Mouse (Mus musculus): ENCODE data around the gene Tsc22d2. TPM values are rescaled to one million over a fixed set of nuclear protein-coding genes. Genes with fewer than 3 reads are reported as not detected.

Tsc22d2 gene
- polyA plus RNA-seq, 1 experiment from 2014 or later = 17.6 TPM

DNA sequence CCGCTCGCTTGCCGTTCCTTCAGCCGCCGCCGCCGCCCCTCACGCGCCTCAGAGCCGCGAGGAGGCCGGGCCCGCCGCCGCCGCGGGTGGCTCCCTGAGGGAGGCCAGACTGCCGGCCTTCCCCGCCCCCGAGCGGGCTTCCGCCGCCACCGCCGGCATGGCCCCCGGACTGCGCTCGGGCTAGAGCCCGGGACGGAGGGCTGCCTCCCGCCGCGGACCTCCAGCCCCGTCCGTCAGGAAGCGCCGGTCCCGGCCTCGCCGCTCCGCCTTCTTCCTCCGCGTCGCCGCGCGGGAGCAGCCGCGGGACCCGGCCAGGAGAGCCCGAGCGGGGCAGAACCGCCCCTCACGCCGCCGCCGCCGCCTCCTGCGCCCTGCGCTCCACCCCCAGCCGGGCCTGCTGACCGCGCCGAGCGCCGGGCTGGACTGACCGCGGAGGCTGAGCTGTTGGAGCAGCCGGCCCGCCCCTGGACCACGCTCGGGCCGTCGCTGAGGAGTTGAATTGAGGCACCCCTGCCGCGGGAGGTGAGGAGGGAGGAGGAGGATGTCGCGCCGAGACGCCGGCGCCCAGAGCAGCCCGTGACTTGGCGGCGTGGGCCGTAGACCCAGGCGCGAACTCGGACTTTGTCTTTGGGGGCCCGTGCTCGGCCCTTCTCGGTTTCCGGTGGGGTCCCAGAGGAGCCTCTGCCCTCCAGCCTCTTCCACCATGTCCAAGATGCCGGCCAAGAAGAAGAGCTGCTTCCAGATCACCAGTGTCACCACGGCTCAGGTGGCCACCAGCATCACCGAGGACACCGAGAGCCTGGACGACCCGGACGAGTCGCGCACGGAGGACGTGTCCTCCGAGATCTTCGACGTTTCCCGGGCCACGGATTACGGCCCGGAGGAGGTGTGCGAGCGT lies 720 bp downstream of the Tsc22d2 start:
- WGBS = under 1% methylated on average over 101 of the region's 113 CpGs
- Histone ChIP-seq H3K27me3 (ENCODE audit: insufficient read depth, low read length) (no peaks in the 10 kb centered on the region), H3K4me1 (ENCODE audit: insufficient read depth) (no peaks in the 10 kb centered on the region), H3K36me3 (ENCODE audit: insufficient read depth) (peaks cover 9% of the 10 kb centered on the region), H3K27ac (ENCODE audit: low read depth) (peak overlapping the region; percentile 100), H3K4me2 (peak overlapping the region; percentile 96), H3K9ac (peak overlapping the region; percentile 97), H3K4me3 (ENCODE audit: low read depth, low read length) (peak overlapping the region; percentile 96), H3K9me3 (ENCODE audit: low read depth, low read length) (no peaks in the 10 kb centered on the region)
- TF ChIP-seq CTCF (IDR thresholded peaks at IDR 0.05; ENCODE audit: low read depth) = no peak
- DNase-seq (peak; percentile 80), ATAC-seq (ENCODE audit: insufficient read depth) (peak; percentile 70)

GRCm38 (mm10) chr3:58415884-58416725 lies 1.6 kb downstream of the Tsc22d2 start:
- H3K9me3 ChIP-seq (ENCODE audit: low read depth, low read length) = no peaks in the 10 kb centered on the region
- H3K36me3 ChIP-seq (ENCODE audit: insufficient read depth) = peaks cover 9% of the 10 kb centered on the region
- H3K4me3 ChIP-seq (ENCODE audit: low read depth, low read length) = peak overlapping the region; percentile 96
- H3K9ac ChIP-seq = peak overlapping the region; percentile 97
- TF ChIP-seq CTCF (IDR thresholded peaks at IDR 0.05; ENCODE audit: low read depth) = peak; percentile 66
- H3K27me3 ChIP-seq (ENCODE audit: insufficient read depth, low read length) = no peaks in the 10 kb centered on the region
- ATAC-seq (ENCODE audit: insufficient read depth) (peak; percentile 82), DNase-seq (peak; percentile 92)
- under 1% methylated on average over 79 of the region's 85 CpGs for WGBS
- H3K27ac ChIP-seq (ENCODE audit: low read depth) = peak overlapping the region; percentile 100
- H3K4me2 ChIP-seq = peak overlapping the region; percentile 96
- no peaks in the 10 kb centered on the region for H3K4me1 ChIP-seq (ENCODE audit: insufficient read depth)

GRCm38 (mm10) chr3:58416726-58417437 lies 2.4 kb downstream of the Tsc22d2 start:
- ATAC-seq (ENCODE audit: insufficient read depth) (peak; percentile 50), DNase-seq (peak; percentile 62)
- WGBS = under 1% methylated on average over 39 of the region's 39 CpGs
- Histone ChIP-seq H3K4me1 (ENCODE audit: insufficient read depth) (no peaks in the 10 kb centered on the region), H3K4me2 (peak overlapping the region; percentile 96), H3K27ac (ENCODE audit: low read depth) (peak overlapping the region; percentile 100), H3K9ac (peak overlapping the region; percentile 97), H3K4me3 (ENCODE audit: low read depth, low read length) (peak overlapping the region; percentile 96), H3K27me3 (ENCODE audit: insufficient read depth, low read length) (no peaks in the 10 kb centered on the region), H3K9me3 (ENCODE audit: low read depth, low read length) (no peaks in the 10 kb centered on the region), H3K36me3 (ENCODE audit: insufficient read depth) (peaks cover 9% of the 10 kb centered on the region)
- 0 out of 2 replicates have a peak, but pooled peaks have one; percentile 4 for TF ChIP-seq CTCF (IDR thresholded peaks at IDR 0.05; ENCODE audit: low read depth)

DNA sequence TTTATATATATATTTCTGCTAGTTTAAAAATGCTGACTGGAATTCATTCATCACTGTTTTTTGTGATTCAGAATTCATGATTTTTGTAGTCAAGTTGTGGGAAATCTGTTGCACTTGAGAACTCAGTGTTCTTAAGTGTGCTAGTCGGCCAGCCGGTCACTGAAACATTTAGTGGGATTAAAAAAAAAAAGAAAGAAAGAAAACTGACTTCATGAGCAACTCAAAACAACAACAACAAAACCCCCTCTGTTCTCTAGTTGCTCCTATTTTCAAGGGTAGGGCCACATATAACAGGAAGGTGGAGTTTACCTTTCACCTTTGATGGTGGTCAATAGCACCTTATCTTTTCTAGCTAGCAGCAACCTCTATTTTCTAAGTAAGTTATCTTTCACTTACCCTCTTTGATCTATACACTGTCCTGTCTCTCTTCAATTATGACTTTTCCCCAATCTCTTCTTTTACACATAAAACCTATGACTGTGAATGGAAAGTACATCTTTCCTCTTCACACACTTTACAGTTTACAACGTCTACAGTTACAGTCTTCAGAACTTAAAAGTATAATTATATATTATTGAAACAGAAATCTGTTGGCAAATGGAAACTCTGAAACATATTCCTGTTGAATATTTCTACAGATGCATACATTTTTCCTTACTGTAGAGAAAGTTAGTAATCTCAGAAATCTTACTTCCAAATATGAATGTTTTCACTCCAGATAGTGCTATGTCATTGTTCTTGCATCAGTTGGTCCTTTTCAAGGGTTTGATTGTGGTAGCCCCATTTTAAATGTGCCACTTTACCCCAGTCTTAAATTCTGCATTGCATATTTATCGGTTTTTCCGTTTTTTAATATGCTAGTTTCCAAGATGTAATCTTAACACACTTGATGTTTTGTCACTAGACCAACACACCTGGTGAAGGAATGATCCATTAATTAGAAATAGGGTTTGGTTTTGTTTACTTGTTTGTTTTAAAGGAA lies 4.5 kb downstream of the Tsc22d2 start:
- 22% methylated on average over 5 of the region's 5 CpGs for WGBS
- H3K9me3 ChIP-seq (ENCODE audit: low read depth, low read length) = no peaks in the 10 kb centered on the region
- ATAC-seq (ENCODE audit: insufficient read depth) = no peak
- H3K27me3 ChIP-seq (ENCODE audit: insufficient read depth, low read length) = no peaks in the 10 kb centered on the region
- peak overlapping the region; percentile 44 for H3K9ac ChIP-seq
- no peak for DNase-seq
- no peak for TF ChIP-seq CTCF (IDR thresholded peaks at IDR 0.05; ENCODE audit: low read depth)
- H3K4me3 ChIP-seq (ENCODE audit: low read depth, low read length) = peak overlapping the region; percentile 96
- H3K4me2 ChIP-seq = peak overlapping the region; percentile 96
- peaks cover 9% of the 10 kb centered on the region for H3K36me3 ChIP-seq (ENCODE audit: insufficient read depth)
- no peak overlapping the region for H3K27ac ChIP-seq (ENCODE audit: low read depth)
- no peaks in the 10 kb centered on the region for H3K4me1 ChIP-seq (ENCODE audit: insufficient read depth)

DNA sequence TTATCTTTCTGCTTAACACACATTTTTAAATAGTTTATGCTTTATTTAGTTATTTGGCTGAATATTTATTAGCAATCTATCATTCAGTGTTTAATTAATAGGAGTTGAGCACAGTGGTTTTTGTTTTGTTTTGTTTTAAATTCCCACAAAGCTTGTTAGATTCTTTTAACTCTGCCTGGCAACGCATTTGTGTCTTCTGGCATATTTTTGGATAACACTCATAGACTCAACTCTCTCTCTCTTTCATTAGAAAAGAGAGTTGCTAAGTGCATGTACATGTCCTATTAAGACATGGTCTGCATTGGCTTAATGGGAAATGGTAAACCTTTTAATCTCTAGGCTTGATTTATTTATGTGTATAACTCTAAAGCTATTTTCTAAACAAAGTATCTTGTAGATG lies 14.3 kb downstream of the Tsc22d2 start:
- Histone ChIP-seq H3K4me1 (ENCODE audit: insufficient read depth) (0 out of 2 replicates have a peak, but pooled peaks cover 3% of the 10 kb centered on the region), H3K36me3 (ENCODE audit: insufficient read depth) (no peaks in the 10 kb centered on the region), H3K27ac (ENCODE audit: low read depth) (no peak overlapping the region), H3K9me3 (ENCODE audit: low read depth, low read length) (no peaks in the 10 kb centered on the region), H3K4me2 (no peak overlapping the region), H3K9ac (no peak overlapping the region), H3K27me3 (ENCODE audit: insufficient read depth, low read length) (no peaks in the 10 kb centered on the region), H3K4me3 (ENCODE audit: low read depth, low read length) (no peak overlapping the region)
- WGBS = 64% methylated on average over 1 of the region's 1 CpGs
- DNase-seq (peak; percentile 35), ATAC-seq (ENCODE audit: insufficient read depth) (no peak)
- TF ChIP-seq CTCF (IDR thresholded peaks at IDR 0.05; ENCODE audit: low read depth) = no peak

DNA sequence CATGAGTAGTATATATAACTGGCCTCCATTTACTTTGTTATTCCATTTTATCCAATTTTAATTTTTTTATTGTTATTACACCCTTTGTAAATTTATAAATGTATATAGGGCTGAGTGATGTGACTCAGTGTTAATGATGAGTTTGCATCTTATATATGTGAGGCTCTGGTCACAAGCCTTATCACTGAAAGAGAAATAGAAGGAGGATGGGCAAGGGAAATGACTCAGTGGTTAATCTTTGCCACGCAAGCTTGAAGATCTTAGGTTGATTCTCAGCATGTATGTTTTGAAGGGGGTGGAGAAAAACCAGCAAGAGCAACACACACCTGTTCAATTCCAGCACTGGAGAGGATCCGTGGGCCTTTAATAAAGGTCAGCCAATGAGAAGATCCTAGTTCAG lies 19.9 kb downstream of the Tsc22d2 start:
- no peak overlapping the region for H3K9ac ChIP-seq
- H3K4me3 ChIP-seq (ENCODE audit: low read depth, low read length) = no peak overlapping the region
- no peaks in the 10 kb centered on the region for H3K4me1 ChIP-seq (ENCODE audit: insufficient read depth)
- no peak overlapping the region for H3K27ac ChIP-seq (ENCODE audit: low read depth)
- no peak for ATAC-seq (ENCODE audit: insufficient read depth)
- H3K27me3 ChIP-seq (ENCODE audit: insufficient read depth, low read length) = no peaks in the 10 kb centered on the region
- WGBS = 83% methylated on average over 2 of the region's 2 CpGs
- TF ChIP-seq CTCF (IDR thresholded peaks at IDR 0.05; ENCODE audit: low read depth) = no peak
- no peak overlapping the region for H3K4me2 ChIP-seq
- no peak for DNase-seq
- 0 out of 2 replicates have a peak, but pooled peaks cover 2% of the 10 kb centered on the region for H3K36me3 ChIP-seq (ENCODE audit: insufficient read depth)
- H3K9me3 ChIP-seq (ENCODE audit: low read depth, low read length) = no peaks in the 10 kb centered on the region

Measured in lung, embryonic 14.5 days (tissue).